Mouse (Mus musculus) C2C12 (cell line): ENCODE data around the gene Aldh3b2.

Source experiments
- CTCF ChIP-seq: IDR thresholded peaks from one replicate; pipeline ENCODE4 v1.5.1; 2011; ENCODE audit not compliant: control insufficient read depth, insufficient read depth, insufficient read length
- USF1 ChIP-seq: IDR thresholded peaks from one replicate; pipeline ENCODE4 v1.6.1; 2011; ENCODE audit warnings: low read depth, mild to moderate bottlenecking, control low read depth, moderate library complexity

- TF ChIP-seq CTCF (no peak), USF1 (no peak)
Measured at GRCm38 (mm10) chr19:4005091-4005490, 33.0 kb downstream of the Aldh3b2 start.
